Mouse (Mus musculus): ENCODE results near the gene Uck2.
A peak's percentile ranks its signal among the peaks of the same experiment; 100 is the strongest.

The Uck2 gene

GRCm38 (mm10) chr1:167205177-167205750 is 79.9 kb downstream of the Uck2 start:
- peak; percentile 37 for DNase-seq

GRCm38 (mm10) chr1:167204421-167204820 is 80.7 kb downstream of the Uck2 start:
- DNase-seq, result peak; percentile 69

DNA sequence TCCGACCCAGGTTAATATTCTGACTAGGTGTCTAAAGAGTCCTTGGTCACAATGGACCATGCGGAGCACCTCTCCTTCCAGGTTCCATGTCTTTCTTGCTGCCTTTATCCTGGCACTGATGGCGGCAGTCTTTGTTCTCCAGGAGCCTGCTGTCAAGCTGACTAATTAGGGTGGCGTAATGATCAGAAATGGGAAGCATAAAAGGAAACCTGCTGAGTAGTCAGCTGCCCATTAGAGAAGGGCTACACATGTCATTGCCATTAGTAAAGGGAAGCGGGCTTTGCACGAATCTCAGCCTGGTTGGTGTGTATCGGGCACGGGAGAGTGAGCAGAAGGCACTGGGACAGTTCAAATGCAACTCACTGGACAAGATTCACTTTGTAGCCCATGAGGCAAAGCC is 90.4 kb downstream of the Uck2 start:
- peak; percentile 64 for DNase-seq

DNA sequence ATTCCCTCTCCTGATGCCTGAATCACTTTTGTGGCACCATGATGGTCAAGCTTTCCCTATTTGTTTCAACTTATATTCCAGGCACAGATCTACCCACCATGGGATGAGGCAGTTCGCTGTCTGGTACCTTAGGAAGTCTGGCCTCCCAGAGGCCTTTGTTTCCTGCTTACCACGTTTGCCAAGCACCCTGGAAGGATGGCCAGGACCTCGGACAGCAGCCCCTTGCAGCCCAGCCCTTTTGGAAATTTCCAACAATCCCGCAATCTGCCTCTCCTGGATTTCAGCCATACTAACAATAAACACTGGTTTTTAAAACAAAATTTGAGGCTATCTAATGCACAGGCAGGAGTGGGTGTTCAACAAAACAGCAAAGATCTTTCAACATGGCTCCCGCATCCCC is 97.3 kb downstream of the Uck2 start:
- peak; percentile 59 for DNase-seq

DNA sequence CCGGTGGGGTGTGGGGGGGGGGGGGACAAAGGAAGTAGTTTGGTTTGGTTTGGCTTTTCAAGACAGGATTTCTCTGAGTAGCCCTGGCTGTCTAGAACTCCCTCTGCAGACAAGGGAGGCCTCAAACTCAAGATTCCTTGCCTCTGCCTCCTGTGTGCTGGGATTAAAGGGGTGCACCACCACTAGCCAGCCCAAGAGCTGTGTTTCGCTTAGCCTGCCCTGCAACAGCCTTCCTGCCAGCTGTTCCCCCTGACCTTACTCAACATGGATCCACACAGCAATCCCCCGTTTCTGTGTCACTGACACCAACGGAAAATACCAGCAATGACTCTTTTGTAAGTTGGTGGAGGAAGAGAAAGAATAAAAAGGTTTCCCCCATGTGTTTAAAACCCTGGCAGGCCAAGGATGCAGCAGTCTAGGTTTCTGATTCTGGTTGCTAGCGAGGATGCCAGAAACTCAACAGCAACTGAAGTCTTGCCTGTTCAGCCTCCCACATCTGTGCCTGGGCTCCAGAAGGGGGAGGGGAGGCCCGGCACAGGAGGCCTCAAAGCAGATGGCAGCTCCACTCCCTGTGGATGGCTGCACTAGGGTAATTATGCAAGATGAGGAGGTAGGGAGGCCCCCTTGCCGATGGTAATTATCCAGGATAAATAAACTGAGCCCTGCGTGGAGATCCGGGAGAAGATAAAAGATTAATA is 103.1 kb downstream of the Uck2 start:
- DNase-seq, result peak; percentile 87

Data from heart, adult 11 months (tissue).